Mouse (Mus musculus) stomach, embryonic 14.5 days (tissue): ENCODE data around the gene 6430571L13Rik. TPM values are rescaled to one million over a fixed set of nuclear protein-coding genes. Genes with fewer than 3 reads are reported as not detected.

ENCODE experiments used
- ATAC-seq: fragments of 200-750 bp; cut with Nextera tagmentation; 2 replicates; pipeline ENCODE4 v1.8.0; 2017; ENCODE audit warnings: low read depth, moderate TSS enrichment; ENCODE audit not compliant: insufficient number of reproducible peaks, insufficient read depth, low FRiP score
- H3K27ac ChIP-seq: fragments of 300-500 bp; sonication (generic); 2 replicates; pipeline ENCODE4 v1.5.1; 2014; ENCODE audit warnings: mild to moderate bottlenecking, low read length, moderate library complexity, mixed read lengths
- H3K27me3 ChIP-seq: fragments of 300-500 bp; sonication (generic); 2 replicates; pipeline ENCODE4 v1.6.1; 2014; ENCODE audit warnings: low read length, control low read depth, mixed read lengths; ENCODE audit not compliant: control insufficient read depth, insufficient read depth
- H3K36me3 ChIP-seq: fragments of 300-500 bp; sonication (generic); 2 replicates; pipeline ENCODE4 v1.6.1; 2014; ENCODE audit warnings: mild to moderate bottlenecking, control low read depth, low read length, moderate library complexity, mixed read lengths; ENCODE audit not compliant: control insufficient read depth, insufficient read depth
- H3K4me1 ChIP-seq: fragments of 300-500 bp; sonication (generic); 2 replicates; pipeline ENCODE4 v1.6.1; 2014; ENCODE audit warnings: low read length, control low read depth, mixed read lengths; ENCODE audit not compliant: control insufficient read depth, insufficient read depth
- H3K4me2 ChIP-seq: fragments of 300-500 bp; sonication (generic); replicated peaks from 2 replicates; pipeline ENCODE4 v1.6.1; 2014; ENCODE audit warnings: low read depth, low read length, control low read depth
- H3K4me3 ChIP-seq: fragments of 300-500 bp; sonication (generic); 2 replicates; pipeline ENCODE4 v1.5.1; 2014; ENCODE audit warnings: low read depth, low read length, control low read depth
- H3K9ac ChIP-seq: fragments of 300-500 bp; sonication (generic); replicated peaks from 2 replicates; pipeline ENCODE4 v1.6.1; 2014; ENCODE audit warnings: low read depth, mild to moderate bottlenecking, control low read depth, low read length, moderate library complexity, mixed read lengths
- H3K9me3 ChIP-seq: fragments of 300-500 bp; sonication (generic); 2 replicates; pipeline ENCODE4 v1.6.1; 2016; ENCODE audit warnings: low read depth, low read length, control low read depth; ENCODE audit not compliant: control insufficient read depth
- WGBS: fragments of 180-500 bp; shearing (Covaris S2); extraction: QIAGEN DNeasy Blood & Tissue Kit; methylation state at CpG from one replicate; pipeline ENCODE4 v1.1.7; 2014; 5-methylcytosine and 5-hydroxymethylcytosine counted together
- polyA plus RNA-seq: library from polyadenylated mRNA; unstranded; fragments of >200 nt; fragmentation: Nextera tagmentation; extraction: Ambion mirVana; gene quantifications from 2 replicates; pipeline ENCODE4 v1.2.1, GENCODE M21; 2014

6430571L13Rik gene
- polyA plus RNA-seq, 1 experiment from 2014 or later = 0.19 TPM

GRCm38 (mm10) chr9:107308346-107309000 lies 31.9 kb upstream of the 6430571L13Rik start:
- peak; percentile 14; the same call in 1 of the 2 replicates for ATAC-seq
- no peak overlapping the region for H3K9ac ChIP-seq

GRCm38 (mm10) chr9:107309171-107309570 lies 31.2 kb upstream of the 6430571L13Rik start:
- no peak overlapping the region for H3K9ac ChIP-seq
- no peak overlapping the region for H3K4me2 ChIP-seq
- H3K36me3 ChIP-seq = no peaks in the 10 kb centered on the region
- ATAC-seq = no peak
- no peak overlapping the region for H3K4me3 ChIP-seq
- H3K27ac ChIP-seq = no peak overlapping the region
- 63% methylated on average over 9 of the region's 9 CpGs for WGBS
- H3K9me3 ChIP-seq = no peaks in the 10 kb centered on the region
- H3K4me1 ChIP-seq = peaks cover 22% of the 10 kb centered on the region
- H3K27me3 ChIP-seq = no peaks in the 10 kb centered on the region

More at GRCm38 (mm10) chr9:107308346-107309000, 31.9 kb upstream of the 6430571L13Rik start:
- 0 out of 2 replicates have a peak overlapping the region, but pooled peaks have one; percentile 3 for H3K4me2 ChIP-seq
- H3K4me3 ChIP-seq = no peak overlapping the region
- no peaks in the 10 kb centered on the region for H3K36me3 ChIP-seq
- H3K9me3 ChIP-seq = no peaks in the 10 kb centered on the region
- H3K27ac ChIP-seq = peak overlapping the region; percentile 81; the same call in 1 of the 2 replicates
- H3K27me3 ChIP-seq = no peaks in the 10 kb centered on the region
- WGBS = 80% methylated on average over 9 of the region's 9 CpGs
- H3K4me1 ChIP-seq = peaks cover 22% of the 10 kb centered on the region

GRCm38 (mm10) chr9:107309600-107309999 lies 30.8 kb upstream of the 6430571L13Rik start:
- H3K27ac ChIP-seq = no peak overlapping the region
- no peak for ATAC-seq
- no peaks in the 10 kb centered on the region for H3K36me3 ChIP-seq
- no peak overlapping the region for H3K4me2 ChIP-seq
- 59% methylated on average over 5 of the region's 5 CpGs for WGBS
- H3K27me3 ChIP-seq = no peaks in the 10 kb centered on the region
- H3K9me3 ChIP-seq = no peaks in the 10 kb centered on the region
- H3K4me3 ChIP-seq = no peak overlapping the region
- H3K9ac ChIP-seq = no peak overlapping the region
- H3K4me1 ChIP-seq = peaks cover 22% of the 10 kb centered on the region

GRCm38 (mm10) chr9:107312811-107313584 lies 27.4 kb upstream of the 6430571L13Rik start:
- H3K36me3 ChIP-seq = no peaks in the 10 kb centered on the region
- no peak overlapping the region for H3K4me2 ChIP-seq
- H3K27me3 ChIP-seq = no peaks in the 10 kb centered on the region
- H3K9me3 ChIP-seq = no peaks in the 10 kb centered on the region
- 0 out of 2 replicates have a peak, but pooled peaks cover 6% of the 10 kb centered on the region for H3K4me1 ChIP-seq
- no peak overlapping the region for H3K27ac ChIP-seq
- WGBS = 56% methylated on average over 10 of the region's 10 CpGs
- H3K4me3 ChIP-seq = no peak overlapping the region
- no peak for ATAC-seq
- H3K9ac ChIP-seq = no peak overlapping the region

GRCm38 (mm10) chr9:107313926-107314325 lies 26.5 kb upstream of the 6430571L13Rik start:
- Histone ChIP-seq H3K4me3 (no peak overlapping the region), H3K4me2 (no peak overlapping the region), H3K27ac (no peak overlapping the region), H3K27me3 (no peaks in the 10 kb centered on the region), H3K9ac (no peak overlapping the region), H3K9me3 (no peaks in the 10 kb centered on the region), H3K36me3 (no peaks in the 10 kb centered on the region), H3K4me1 (no peaks in the 10 kb centered on the region)
- 80% methylated on average over 3 of the region's 3 CpGs for WGBS
- no peak for ATAC-seq

- H3K4me3 ChIP-seq = no peak overlapping the region
- no peaks in the 10 kb centered on the region for H3K27me3 ChIP-seq
- no peaks in the 10 kb centered on the region for H3K9me3 ChIP-seq
- H3K36me3 ChIP-seq = no peaks in the 10 kb centered on the region
- ATAC-seq = no peak
- H3K4me2 ChIP-seq = no peak overlapping the region
- H3K9ac ChIP-seq = no peak overlapping the region
- no peak overlapping the region for H3K27ac ChIP-seq
- no peaks in the 10 kb centered on the region for H3K4me1 ChIP-seq
- 78% methylated on average over 2 of the region's 2 CpGs for whole genome bisulfite sequencing
Observed at GRCm38 (mm10) chr9:107315791-107316190, 24.6 kb upstream of the 6430571L13Rik start.

- H3K4me2 ChIP-seq = no peak overlapping the region
- ATAC-seq = 0 out of 2 replicates have a peak, but pooled peaks have one; percentile 23
- no peak overlapping the region for H3K4me3 ChIP-seq
- WGBS = 67% methylated on average over 8 of the region's 8 CpGs
- H3K4me1 ChIP-seq = no peaks in the 10 kb centered on the region
- H3K36me3 ChIP-seq = no peaks in the 10 kb centered on the region
- H3K27me3 ChIP-seq = no peaks in the 10 kb centered on the region
- no peaks in the 10 kb centered on the region for H3K9me3 ChIP-seq
- H3K9ac ChIP-seq = no peak overlapping the region
- no peak overlapping the region for H3K27ac ChIP-seq
Observed at GRCm38 (mm10) chr9:107322461-107323050, 17.8 kb upstream of the 6430571L13Rik start.

GRCm38 (mm10) chr9:107323558-107323957 lies 16.8 kb upstream of the 6430571L13Rik start:
- H3K27me3 ChIP-seq = no peaks in the 10 kb centered on the region
- WGBS = 61% methylated on average over 6 of the region's 6 CpGs
- no peak overlapping the region for H3K4me3 ChIP-seq
- H3K9me3 ChIP-seq = no peaks in the 10 kb centered on the region
- no peaks in the 10 kb centered on the region for H3K4me1 ChIP-seq
- no peak overlapping the region for H3K9ac ChIP-seq
- no peak; the same call in 1 of the 2 replicates for ATAC-seq
- H3K4me2 ChIP-seq = no peak overlapping the region
- H3K36me3 ChIP-seq = no peaks in the 10 kb centered on the region
- H3K27ac ChIP-seq = no peak overlapping the region
